Mouse (Mus musculus): ENCODE data around the gene Pxn. TPM values are rescaled to one million over a fixed set of nuclear protein-coding genes. Genes with fewer than 3 reads are reported as not detected.
"Not testable (repeated sequence)": the region's sequence is repeated elsewhere in the genome, so short reads cannot be mapped to it uniquely, and the experiment has no call there.

Gene Pxn
- polyA plus RNA-seq, 1 experiment from 2014 or later: 19.3 TPM

DNA sequence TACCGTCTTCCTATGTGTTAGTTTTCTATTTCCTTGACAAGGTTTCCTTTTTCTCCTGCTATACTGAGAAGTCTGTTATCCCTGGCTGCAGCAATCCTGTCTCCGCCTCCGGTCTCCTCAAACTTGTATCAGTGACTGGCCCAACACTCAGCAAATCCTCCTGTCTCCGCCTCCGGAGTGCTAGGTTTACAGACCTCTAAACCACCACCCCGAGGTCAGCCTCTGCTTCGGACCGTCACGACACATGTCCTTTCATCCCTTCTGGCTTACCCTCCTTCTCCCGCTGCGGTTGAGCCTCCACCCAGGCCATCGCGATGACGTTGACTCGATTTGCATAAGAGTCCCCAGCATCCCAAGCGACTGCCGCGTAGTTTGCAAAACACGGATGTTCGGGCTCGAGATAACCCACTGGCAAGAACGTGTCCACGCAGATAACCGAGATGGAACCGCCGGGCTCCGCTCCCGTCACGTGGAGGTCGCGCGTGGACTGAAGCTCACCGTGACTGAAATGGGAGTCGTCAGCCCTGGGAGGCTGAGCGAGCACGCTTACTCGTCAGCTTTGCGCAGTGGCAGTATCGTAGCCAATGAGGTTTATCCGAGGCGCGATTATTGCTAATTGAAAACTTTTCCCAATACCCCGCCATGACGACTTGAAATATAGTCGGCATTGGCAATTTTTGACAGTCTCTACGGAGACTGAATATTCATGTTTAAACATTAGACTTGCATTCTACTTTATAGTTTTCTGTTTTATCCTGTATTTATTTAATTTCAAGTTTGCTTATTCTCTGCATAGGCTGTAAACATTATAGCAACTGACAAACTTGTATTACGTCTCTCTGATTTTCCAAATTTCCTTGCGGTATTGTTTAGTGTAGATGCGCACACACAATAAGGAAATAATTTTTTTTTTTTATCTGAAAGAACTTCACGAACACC, 16.5 kb upstream of the Pxn start:
- peak; percentile 77 for ATAC-seq (replicated peaks; ENCODE audit: low FRiP score, low TSS enrichment, low read depth)
- no peaks in the 10 kb centered on the region for H3K27me3 ChIP-seq (replicated peaks; ENCODE audit: control insufficient read depth, insufficient read depth, low read length)
- H3K4me1 ChIP-seq (replicated peaks; ENCODE audit: control insufficient read depth, insufficient read depth, low read length): peaks cover 30% of the 10 kb centered on the region
- peak; percentile 98 for DNase-seq (ENCODE audit: low spot score)
- H3K27ac ChIP-seq (ENCODE audit: low read depth): peak overlapping the region; percentile 100
- H3K4me3 ChIP-seq (ENCODE audit: low read depth, low read length): peak overlapping the region; percentile 38
- peak overlapping the region; percentile 76 for H3K4me2 ChIP-seq (ENCODE audit: low read length)
- peak overlapping the region; percentile 94 for H3K9ac ChIP-seq (ENCODE audit: low read length)
- no peaks in the 10 kb centered on the region for H3K9me3 ChIP-seq (ENCODE audit: control insufficient read depth, low read length)
- H3K36me3 ChIP-seq (ENCODE audit: control insufficient read depth, insufficient read depth, low read length): no peaks in the 10 kb centered on the region
- under 1% methylated on average over 50 of the region's 50 CpGs for WGBS

- H3K9ac ChIP-seq (ENCODE audit: low read length): no peak overlapping the region
- 14% methylated on average over 8 of the region's 8 CpGs for WGBS
- no peaks in the 10 kb centered on the region for H3K36me3 ChIP-seq (ENCODE audit: control insufficient read depth, insufficient read depth, low read length)
- peak; percentile 59 for DNase-seq (ENCODE audit: low spot score)
- ATAC-seq (replicated peaks; ENCODE audit: low FRiP score, low TSS enrichment, low read depth): no peak
- peak overlapping the region; percentile 76 for H3K4me2 ChIP-seq (ENCODE audit: low read length)
- no peaks in the 10 kb centered on the region for H3K9me3 ChIP-seq (ENCODE audit: control insufficient read depth, low read length)
- peaks cover 30% of the 10 kb centered on the region for H3K4me1 ChIP-seq (replicated peaks; ENCODE audit: control insufficient read depth, insufficient read depth, low read length)
- no peaks in the 10 kb centered on the region for H3K27me3 ChIP-seq (replicated peaks; ENCODE audit: control insufficient read depth, insufficient read depth, low read length)
- H3K4me3 ChIP-seq (ENCODE audit: low read depth, low read length): 0 out of 2 replicates have a peak overlapping the region, but pooled peaks have one; percentile 38
- H3K27ac ChIP-seq (ENCODE audit: low read depth): peak overlapping the region; percentile 33; the same call in 1 of the 2 replicates
Measured at GRCm38 (mm10) chr5:115490638-115491000, 15.9 kb upstream of the Pxn start.

GRCm38 (mm10) chr5:115491076-115491475, 15.4 kb upstream of the Pxn start:
- Histone ChIP-seq H3K27ac (ENCODE audit: low read depth) (no peak overlapping the region), H3K36me3 (ENCODE audit: control insufficient read depth, insufficient read depth, low read length) (no peaks in the 10 kb centered on the region), H3K4me3 (ENCODE audit: low read depth, low read length) (no peak overlapping the region), H3K9me3 (ENCODE audit: control insufficient read depth, low read length) (no peaks in the 10 kb centered on the region), H3K9ac (ENCODE audit: low read length) (no peak overlapping the region), H3K4me1 (replicated peaks; ENCODE audit: control insufficient read depth, insufficient read depth, low read length) (peaks cover 30% of the 10 kb centered on the region), H3K27me3 (replicated peaks; ENCODE audit: control insufficient read depth, insufficient read depth, low read length) (no peaks in the 10 kb centered on the region), H3K4me2 (ENCODE audit: low read length) (peak overlapping the region; percentile 76)
- ATAC-seq (replicated peaks; ENCODE audit: low FRiP score, low TSS enrichment, low read depth) (no peak), DNase-seq (ENCODE audit: low spot score) (no peak)
- 25% methylated on average over 5 of the region's 5 CpGs for WGBS

- H3K9me3 ChIP-seq (ENCODE audit: control insufficient read depth, low read length): no peaks in the 10 kb centered on the region
- H3K4me2 ChIP-seq (ENCODE audit: low read length): peak overlapping the region; percentile 51
- ATAC-seq (replicated peaks; ENCODE audit: low FRiP score, low TSS enrichment, low read depth) (peak; percentile 9; the same call in 1 of the 2 replicates), DNase-seq (ENCODE audit: low spot score) (peak; percentile 82)
- 1% methylated on average over 28 of the region's 28 CpGs for WGBS
- H3K27ac ChIP-seq (ENCODE audit: low read depth): peak overlapping the region; percentile 51; the same call in 1 of the 2 replicates
- peak overlapping the region; percentile 20 for H3K4me3 ChIP-seq (ENCODE audit: low read depth, low read length)
- 0 out of 2 replicates have a peak overlapping the region, but pooled peaks have one; percentile 25 for H3K9ac ChIP-seq (ENCODE audit: low read length)
- no peaks in the 10 kb centered on the region for H3K36me3 ChIP-seq (ENCODE audit: control insufficient read depth, insufficient read depth, low read length)
- peaks cover 30% of the 10 kb centered on the region for H3K4me1 ChIP-seq (replicated peaks; ENCODE audit: control insufficient read depth, insufficient read depth, low read length)
- H3K27me3 ChIP-seq (replicated peaks; ENCODE audit: control insufficient read depth, insufficient read depth, low read length): no peaks in the 10 kb centered on the region
Measured at GRCm38 (mm10) chr5:115491771-115492322, 14.6 kb upstream of the Pxn start.

- Histone ChIP-seq H3K9me3 (ENCODE audit: control insufficient read depth, low read length) (no peaks in the 10 kb centered on the region), H3K4me3 (ENCODE audit: low read depth, low read length) (no peak overlapping the region), H3K27me3 (replicated peaks; ENCODE audit: control insufficient read depth, insufficient read depth, low read length) (no peaks in the 10 kb centered on the region), H3K4me2 (ENCODE audit: low read length) (no peak overlapping the region), H3K9ac (ENCODE audit: low read length) (no peak overlapping the region), H3K27ac (ENCODE audit: low read depth) (peak overlapping the region; percentile 34; the same call in 1 of the 2 replicates), H3K36me3 (ENCODE audit: control insufficient read depth, insufficient read depth, low read length) (no peaks in the 10 kb centered on the region), H3K4me1 (replicated peaks; ENCODE audit: control insufficient read depth, insufficient read depth, low read length) (peaks cover 30% of the 10 kb centered on the region)
- DNase-seq (ENCODE audit: low spot score): no peak
- no peak for ATAC-seq (replicated peaks; ENCODE audit: low FRiP score, low TSS enrichment, low read depth)
- 63% methylated on average over 6 of the region's 6 CpGs for WGBS
Measured at GRCm38 (mm10) chr5:115492711-115493335, 13.7 kb upstream of the Pxn start.

GRCm38 (mm10) chr5:115493441-115493840, 13.0 kb upstream of the Pxn start:
- DNase-seq (ENCODE audit: low spot score): no peak
- H3K4me1 ChIP-seq (replicated peaks; ENCODE audit: control insufficient read depth, insufficient read depth, low read length): peaks cover 30% of the 10 kb centered on the region
- H3K27ac ChIP-seq (ENCODE audit: low read depth): peak overlapping the region; percentile 34

GRCm38 (mm10) chr5:115495618-115496017, 10.9 kb upstream of the Pxn start:
- H3K36me3 ChIP-seq (ENCODE audit: control insufficient read depth, insufficient read depth, low read length); DNase-seq (ENCODE audit: low spot score); H3K9me3 ChIP-seq (ENCODE audit: control insufficient read depth, low read length); H3K27me3 ChIP-seq (replicated peaks; ENCODE audit: control insufficient read depth, insufficient read depth, low read length); H3K27ac ChIP-seq (ENCODE audit: low read depth); H3K4me2 ChIP-seq (ENCODE audit: low read length); ATAC-seq (replicated peaks; ENCODE audit: low FRiP score, low TSS enrichment, low read depth); H3K9ac ChIP-seq (ENCODE audit: low read length); H3K4me3 ChIP-seq (ENCODE audit: low read depth, low read length): not testable (repeated sequence)
- 81% methylated on average over 3 of the region's 3 CpGs for WGBS
- H3K4me1 ChIP-seq (replicated peaks; ENCODE audit: control insufficient read depth, insufficient read depth, low read length): peaks cover 30% of the 10 kb centered on the region

More at GRCm38 (mm10) chr5:115493441-115493840, 13.0 kb upstream of the Pxn start:
- ATAC-seq (replicated peaks; ENCODE audit: low FRiP score, low TSS enrichment, low read depth): no peak
- Histone ChIP-seq H3K27me3 (replicated peaks; ENCODE audit: control insufficient read depth, insufficient read depth, low read length) (no peaks in the 10 kb centered on the region), H3K9ac (ENCODE audit: low read length) (no peak overlapping the region), H3K9me3 (ENCODE audit: control insufficient read depth, low read length) (no peaks in the 10 kb centered on the region), H3K4me2 (ENCODE audit: low read length) (no peak overlapping the region), H3K36me3 (ENCODE audit: control insufficient read depth, insufficient read depth, low read length) (no peaks in the 10 kb centered on the region), H3K4me3 (ENCODE audit: low read depth, low read length) (no peak overlapping the region)
- 23% methylated on average over 5 of the region's 5 CpGs for WGBS

- Histone ChIP-seq H3K27me3 (replicated peaks; ENCODE audit: control insufficient read depth, insufficient read depth, low read length) (no peaks in the 10 kb centered on the region), H3K27ac (ENCODE audit: low read depth) (no peak overlapping the region), H3K9ac (ENCODE audit: low read length) (no peak overlapping the region), H3K9me3 (ENCODE audit: control insufficient read depth, low read length) (no peaks in the 10 kb centered on the region), H3K4me2 (ENCODE audit: low read length) (no peak overlapping the region), H3K36me3 (ENCODE audit: control insufficient read depth, insufficient read depth, low read length) (no peaks in the 10 kb centered on the region), H3K4me3 (ENCODE audit: low read depth, low read length) (no peak overlapping the region), H3K4me1 (replicated peaks; ENCODE audit: control insufficient read depth, insufficient read depth, low read length) (peaks cover 18% of the 10 kb centered on the region)
- WGBS: 71% methylated on average over 7 of the region's 7 CpGs
- ATAC-seq (replicated peaks; ENCODE audit: low FRiP score, low TSS enrichment, low read depth): no peak
- DNase-seq (ENCODE audit: low spot score): no peak
Measured at GRCm38 (mm10) chr5:115497033-115497432, 9.4 kb upstream of the Pxn start.

Measured in intestine, embryonic 14.5 days (tissue).